Mouse (Mus musculus) intestine, embryonic 14.5 days (tissue): ENCODE measurements around the gene Tor1b. TPM values are rescaled to one million over a fixed set of nuclear protein-coding genes. Genes with fewer than 3 reads are reported as not detected.
"Not testable (repeated sequence)": the region's sequence is repeated elsewhere in the genome, so short reads cannot be mapped to it uniquely, and the experiment has no call there.

Source experiments
- ATAC-seq: fragments of 200-750 bp; cut with Nextera tagmentation; replicated peaks from 2 replicates; pipeline ENCODE4 v1.8.0; 2017; ENCODE audit warnings: low read depth, moderate number of reproducible peaks, moderate TSS enrichment, moderate library complexity; ENCODE audit not compliant: low FRiP score, low TSS enrichment
- DNase-seq: peaks from one replicate; pipeline ENCODE4 v3.0.0-alpha.2; 2018; ENCODE audit warnings: low spot score
- H3K27ac ChIP-seq: fragments of 300-500 bp; sonication (generic); 2 replicates; pipeline ENCODE4 v1.5.1; 2014; ENCODE audit warnings: low read depth, mild to moderate bottlenecking, control low read depth
- H3K27me3 ChIP-seq: fragments of 300-500 bp; sonication (generic); replicated peaks from 2 replicates; pipeline ENCODE4 v1.6.1; 2014; ENCODE audit warnings: low read length, control low read depth; ENCODE audit not compliant: control insufficient read depth, insufficient read depth
- H3K36me3 ChIP-seq: fragments of 300-500 bp; sonication (generic); 2 replicates; pipeline ENCODE4 v1.6.1; 2014; ENCODE audit warnings: low read length, control low read depth; ENCODE audit not compliant: control insufficient read depth, insufficient read depth
- H3K4me1 ChIP-seq: fragments of 300-500 bp; sonication (generic); replicated peaks from 2 replicates; pipeline ENCODE4 v1.6.1; 2014; ENCODE audit warnings: low read length, control low read depth, mixed read lengths; ENCODE audit not compliant: control insufficient read depth, insufficient read depth
- H3K4me2 ChIP-seq: fragments of 300-500 bp; sonication (generic); 2 replicates; pipeline ENCODE4 v1.6.1; 2014; ENCODE audit warnings: low read length
- H3K4me3 ChIP-seq: fragments of 300-500 bp; sonication (generic); 2 replicates; pipeline ENCODE4 v1.5.1; 2014; ENCODE audit warnings: low read depth, low read length, control low read depth, mixed read lengths
- H3K9ac ChIP-seq: fragments of 300-500 bp; sonication (generic); 2 replicates; pipeline ENCODE4 v1.6.1; 2014; ENCODE audit warnings: mild to moderate bottlenecking, low read length
- H3K9me3 ChIP-seq: fragments of 300-500 bp; sonication (generic); 2 replicates; pipeline ENCODE4 v1.6.1; 2016; ENCODE audit warnings: low read length, control low read depth; ENCODE audit not compliant: control insufficient read depth
- WGBS: fragments of 180-500 bp; shearing (Covaris S2); extraction: QIAGEN DNeasy Blood & Tissue Kit; methylation state at CpG from one replicate; pipeline ENCODE4 v1.1.7; 2014; 5-methylcytosine and 5-hydroxymethylcytosine counted together
- polyA plus RNA-seq: library from polyadenylated mRNA; unstranded; fragments of >200 nt; fragmentation: Nextera tagmentation; extraction: Ambion mirVana; gene quantifications from 2 replicates; pipeline ENCODE4 v1.2.1, GENCODE M21; 2014

Gene Tor1b
- polyA plus RNA-seq, 1 experiment from 2014 or later, result 29.1 TPM

DNA sequence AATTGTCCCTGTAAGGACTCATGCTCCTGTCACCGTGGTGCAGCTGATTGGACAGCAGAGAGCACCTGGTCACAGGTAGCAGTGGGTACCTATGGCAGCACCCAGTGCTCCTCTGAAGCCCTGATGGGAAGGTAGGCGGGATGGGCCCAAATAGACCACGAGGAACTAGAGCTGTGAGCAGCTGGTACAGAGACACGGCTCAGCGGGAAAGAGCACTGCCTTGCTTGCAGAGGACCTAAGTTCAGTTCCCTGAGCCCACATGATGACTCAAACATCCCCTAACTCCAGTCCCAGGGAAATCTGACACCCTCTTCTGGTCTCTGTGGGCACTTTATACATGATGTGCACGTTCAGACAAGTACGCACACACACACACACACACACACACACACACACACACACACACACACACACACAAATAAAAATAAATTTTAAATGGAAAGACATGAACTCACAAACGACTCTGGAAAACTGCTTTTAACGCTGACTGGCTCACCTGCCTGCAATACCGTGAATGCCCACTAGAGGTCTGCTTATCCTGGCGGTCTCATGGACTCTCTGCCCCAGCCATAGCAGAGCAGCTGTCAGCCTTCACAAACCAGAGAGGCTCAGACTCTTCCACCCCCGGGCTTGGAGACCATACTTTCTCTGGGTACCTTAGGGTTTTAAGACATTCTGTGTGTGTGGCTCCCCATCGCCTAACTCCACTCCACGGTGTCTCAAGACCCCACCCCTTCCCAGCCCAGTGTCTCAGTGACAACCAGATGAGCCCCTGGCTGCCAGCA is 24.7 kb upstream of the Tor1b start:
- Histone ChIP-seq H3K4me3 (no peak overlapping the region), H3K4me2 (no peak overlapping the region), H3K27me3 (no peaks in the 10 kb centered on the region), H3K4me1 (peaks cover 14% of the 10 kb centered on the region), H3K9ac (no peak overlapping the region), H3K36me3 (no peaks in the 10 kb centered on the region), H3K9me3 (no peaks in the 10 kb centered on the region), H3K27ac (no peak overlapping the region; the same call in 1 of the 2 replicates)
- WGBS, result 18% methylated on average over 13 of the region's 14 CpGs
- ATAC-seq (no peak; the same call in 1 of the 2 replicates), DNase-seq (peak; percentile 92)

DNA sequence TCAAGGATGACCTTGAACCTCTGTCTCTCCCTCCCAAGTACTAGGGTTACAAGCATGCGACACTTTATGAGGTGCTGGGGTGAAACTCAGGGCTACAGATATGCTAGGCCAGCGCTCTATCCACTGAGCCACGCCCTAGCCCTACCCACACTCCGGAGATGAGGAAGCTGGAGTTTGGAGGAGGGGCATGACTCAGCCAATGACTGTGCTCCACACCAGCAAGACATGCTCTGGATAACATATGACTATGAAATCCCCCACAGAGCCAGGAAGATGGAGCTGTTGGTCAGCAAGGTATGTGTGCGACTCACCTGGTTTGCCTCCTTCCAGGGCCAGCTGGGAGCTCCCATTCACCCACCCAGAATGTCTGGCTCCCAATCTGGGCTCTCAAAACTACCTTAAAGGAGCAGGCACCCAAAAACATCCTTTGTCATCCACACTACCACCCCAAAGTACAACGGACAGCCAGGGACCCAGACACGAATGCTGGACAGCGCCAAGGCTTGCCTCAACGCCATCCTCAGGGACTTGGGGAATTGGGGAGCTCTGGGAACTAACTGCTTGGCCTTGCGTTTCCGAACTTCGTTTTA is 23.8 kb upstream of the Tor1b start:
- H3K4me2 ChIP-seq, result peak overlapping the region; percentile 60
- DNase-seq (no peak), ATAC-seq (peak; percentile 41)
- H3K9ac ChIP-seq, result no peak overlapping the region; the same call in 1 of the 2 replicates
- H3K4me1 ChIP-seq, result peaks cover 14% of the 10 kb centered on the region
- WGBS, result 33% methylated on average over 12 of the region's 12 CpGs
- H3K27me3 ChIP-seq, result no peaks in the 10 kb centered on the region
- H3K9me3 ChIP-seq, result no peaks in the 10 kb centered on the region
- H3K27ac ChIP-seq, result peak overlapping the region; percentile 54; the same call in 1 of the 2 replicates
- H3K4me3 ChIP-seq, result peak overlapping the region; percentile 15; the same call in 1 of the 2 replicates
- no peaks in the 10 kb centered on the region for H3K36me3 ChIP-seq

DNA sequence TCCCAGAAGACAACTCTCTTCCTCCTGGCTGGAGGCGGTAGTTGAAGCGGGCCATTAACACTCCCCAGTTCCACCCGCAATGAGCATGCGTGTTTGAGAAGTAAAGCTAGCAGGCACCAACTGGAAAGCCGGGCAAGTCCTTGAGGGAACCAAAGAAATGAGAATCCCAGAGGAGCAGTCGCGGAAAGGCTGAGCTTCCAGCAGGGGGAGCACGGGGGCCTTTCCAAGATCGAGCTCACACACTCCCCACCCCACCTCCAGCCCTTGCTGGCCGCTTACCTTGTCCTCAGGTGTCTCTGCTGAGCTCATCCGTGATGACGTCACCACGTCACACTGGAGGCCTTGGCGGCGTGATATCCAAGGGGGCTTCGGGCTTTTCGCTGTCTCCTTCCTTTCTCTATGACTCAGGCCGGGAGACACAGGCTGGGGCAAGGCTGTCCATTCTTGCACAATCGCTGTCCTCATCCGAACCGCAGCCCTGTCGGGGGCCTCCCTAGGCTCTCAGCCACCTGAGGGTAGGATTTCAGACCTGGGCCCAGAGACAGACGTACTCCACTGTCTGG is 23.2 kb upstream of the Tor1b start, which contains the start of gene Ptges:
TSS of gene Ptges (minus strand) at position 381 of the 563 bp plus-strand sequence.
- WGBS, result 3% methylated on average over 23 of the region's 23 CpGs
- Histone ChIP-seq H3K4me3 (peak within 1 kb of the TSS; percentile 15), H3K27ac (peak within 1 kb of the TSS; percentile 54; the same call in 1 of the 2 replicates), H3K36me3 (no peaks in the 10 kb centered on the region), H3K27me3 (no peaks in the 10 kb centered on the region), H3K9me3 (no peaks in the 10 kb centered on the region), H3K4me2 (peak within 1 kb of the TSS; percentile 60), H3K4me1 (peaks cover 14% of the 10 kb centered on the region), H3K9ac (peak within 1 kb of the TSS; percentile 23; the same call in 1 of the 2 replicates)
- DNase-seq, result peak; percentile 89
- ATAC-seq, result peak; percentile 69

DNA sequence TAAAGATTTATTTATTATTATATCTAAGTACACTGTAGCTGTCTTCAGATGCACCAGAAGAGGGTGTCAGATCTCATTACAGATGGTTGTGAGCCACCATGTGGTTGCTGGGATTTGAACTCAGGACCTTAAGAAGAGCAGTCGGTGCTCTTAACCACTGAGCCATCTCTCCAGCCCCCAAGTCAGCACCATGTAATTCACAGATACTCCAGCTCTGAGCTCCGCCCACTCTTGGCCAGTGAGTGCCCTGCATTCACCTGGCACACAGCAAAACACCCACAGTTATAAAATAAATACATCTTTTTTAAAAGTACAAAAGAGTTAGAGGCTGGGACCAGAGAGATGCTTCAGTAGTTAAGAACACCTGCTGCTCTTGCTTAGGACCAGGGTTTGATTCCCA is 21.9 kb upstream of the Tor1b start:
- 89% methylated on average over 2 of the region's 2 CpGs for WGBS
- not testable (repeated sequence) for H3K9ac ChIP-seq, ATAC-seq, H3K27ac ChIP-seq, H3K27me3 ChIP-seq, H3K36me3 ChIP-seq, H3K4me3 ChIP-seq, DNase-seq, H3K9me3 ChIP-seq, H3K4me2 ChIP-seq
- peaks cover 14% of the 10 kb centered on the region for H3K4me1 ChIP-seq

DNA sequence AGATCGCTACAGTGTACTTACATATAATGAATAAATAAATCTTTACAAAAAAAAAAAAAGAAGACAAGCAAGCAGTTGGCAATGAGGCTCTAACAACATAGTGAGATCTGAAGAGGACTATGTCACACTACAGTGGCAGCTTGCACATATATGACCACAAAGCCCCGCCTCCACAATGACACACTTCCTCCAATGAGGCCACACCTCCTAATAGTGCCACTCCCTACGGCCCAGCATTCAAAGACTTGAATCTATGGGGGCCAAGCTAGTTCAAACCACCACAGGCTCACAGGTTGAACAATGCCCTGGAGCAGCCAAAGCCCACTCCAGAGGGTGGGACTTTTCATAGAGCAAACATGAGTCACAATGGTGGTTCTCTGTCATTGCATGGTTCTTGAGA is 20.8 kb upstream of the Tor1b start:
- H3K27ac ChIP-seq, result no peak overlapping the region
- DNase-seq (no peak), ATAC-seq (no peak)
- H3K36me3 ChIP-seq, result no peaks in the 10 kb centered on the region
- H3K4me2 ChIP-seq, result no peak overlapping the region
- 78% methylated on average over 3 of the region's 3 CpGs for WGBS
- H3K4me3 ChIP-seq, result no peak overlapping the region
- peaks cover 14% of the 10 kb centered on the region for H3K4me1 ChIP-seq
- H3K9ac ChIP-seq, result no peak overlapping the region
- H3K27me3 ChIP-seq, result no peaks in the 10 kb centered on the region
- H3K9me3 ChIP-seq, result no peaks in the 10 kb centered on the region

DNA sequence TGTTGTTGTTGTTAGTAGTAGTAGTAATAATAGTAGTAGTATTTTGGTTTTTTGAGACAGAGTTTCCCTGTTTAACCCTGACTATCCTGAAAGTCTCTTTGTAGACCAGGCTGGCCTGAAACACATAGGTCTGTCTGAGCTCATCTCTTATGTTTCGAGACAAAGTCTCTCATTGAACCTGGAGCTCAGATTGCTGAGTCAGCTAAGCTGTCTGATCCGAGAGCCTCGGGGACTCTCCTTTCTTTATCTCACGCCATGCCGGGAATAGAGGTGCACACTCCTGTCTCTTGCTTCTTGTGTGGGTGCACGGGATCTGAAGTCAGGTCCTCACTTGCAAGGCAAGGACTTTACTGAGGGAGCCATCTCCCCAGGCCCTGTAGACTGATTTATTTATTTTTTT is 19.7 kb upstream of the Tor1b start:
- ATAC-seq, result no peak
- H3K4me3 ChIP-seq, result no peak overlapping the region
- WGBS, result 62% methylated on average over 6 of the region's 6 CpGs
- H3K9ac ChIP-seq, result no peak overlapping the region
- no peak overlapping the region for H3K27ac ChIP-seq
- H3K27me3 ChIP-seq, result no peaks in the 10 kb centered on the region
- H3K4me1 ChIP-seq, result peaks cover 11% of the 10 kb centered on the region
- no peak for DNase-seq
- no peak overlapping the region for H3K4me2 ChIP-seq
- no peaks in the 10 kb centered on the region for H3K9me3 ChIP-seq
- no peaks in the 10 kb centered on the region for H3K36me3 ChIP-seq

DNA sequence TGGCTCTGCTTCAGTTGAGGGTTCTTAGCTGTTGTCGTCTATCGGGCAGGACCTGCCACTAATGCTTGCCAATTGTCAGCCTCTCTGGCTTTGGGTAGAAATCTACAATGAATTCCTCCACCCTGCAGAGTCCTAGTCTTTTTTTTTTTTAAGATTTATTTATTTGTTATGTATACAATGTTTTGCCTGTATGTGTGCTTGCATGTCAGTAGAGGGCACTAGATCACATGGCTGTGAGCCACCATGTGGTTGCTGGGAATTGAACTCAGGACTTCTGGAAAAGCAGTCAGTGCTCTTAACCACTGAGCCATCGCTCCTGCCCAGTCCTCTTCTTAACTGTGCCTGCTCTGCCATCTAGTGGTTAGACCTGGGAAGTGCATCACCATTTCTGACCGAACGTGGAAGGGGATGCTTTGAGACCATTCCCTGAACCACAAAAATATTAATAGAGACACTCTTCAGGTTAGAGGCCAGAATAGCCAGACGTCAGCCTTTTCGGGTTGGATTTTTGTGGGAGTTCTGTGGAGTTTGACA is 18.8 kb upstream of the Tor1b start:
- Histone ChIP-seq H3K36me3 (no peaks in the 10 kb centered on the region), H3K4me1 (peaks cover 10% of the 10 kb centered on the region), H3K27ac (no peak overlapping the region), H3K4me2 (no peak overlapping the region), H3K9me3 (no peaks in the 10 kb centered on the region), H3K9ac (no peak overlapping the region), H3K27me3 (no peaks in the 10 kb centered on the region), H3K4me3 (no peak overlapping the region)
- ATAC-seq, result no peak
- WGBS, result 23% methylated on average over 7 of the region's 7 CpGs
- peak; percentile 84 for DNase-seq

DNA sequence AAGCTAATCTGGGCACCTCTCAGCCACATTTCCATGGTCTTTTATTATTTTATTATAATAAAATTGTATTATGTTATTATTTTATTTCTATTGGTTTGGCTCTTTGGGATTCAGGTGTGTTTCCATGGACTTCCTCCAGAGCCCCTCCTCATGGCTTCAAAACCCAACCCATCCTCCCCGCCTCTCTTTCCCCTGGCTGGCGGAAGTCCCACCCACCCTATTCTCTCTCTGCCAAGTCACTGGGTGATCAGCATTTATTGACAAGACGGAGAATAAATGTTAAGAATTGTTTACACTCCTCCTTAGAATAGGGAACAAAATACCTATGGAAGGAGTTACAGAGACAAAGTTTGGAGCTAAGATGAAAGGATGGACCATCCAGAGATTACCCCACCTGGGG is 16.0 kb upstream of the Tor1b start:
- no peak overlapping the region for H3K4me2 ChIP-seq
- H3K9me3 ChIP-seq, result no peaks in the 10 kb centered on the region
- DNase-seq (no peak), ATAC-seq (no peak)
- no peaks in the 10 kb centered on the region for H3K36me3 ChIP-seq
- H3K9ac ChIP-seq, result no peak overlapping the region
- H3K4me1 ChIP-seq, result no peaks in the 10 kb centered on the region
- H3K27ac ChIP-seq, result no peak overlapping the region
- no peak overlapping the region for H3K4me3 ChIP-seq
- no peaks in the 10 kb centered on the region for H3K27me3 ChIP-seq
- WGBS, result 71% methylated on average over 3 of the region's 3 CpGs
